Mouse (Mus musculus): Measurements from ENCODE around the gene Sgsm1. TPM values are rescaled to one million over a fixed set of nuclear protein-coding genes. Genes with fewer than 3 reads are reported as not detected.

Gene Sgsm1
- polyA plus RNA-seq, 1 experiment from 2014 or later, result 3.7 TPM

DNA sequence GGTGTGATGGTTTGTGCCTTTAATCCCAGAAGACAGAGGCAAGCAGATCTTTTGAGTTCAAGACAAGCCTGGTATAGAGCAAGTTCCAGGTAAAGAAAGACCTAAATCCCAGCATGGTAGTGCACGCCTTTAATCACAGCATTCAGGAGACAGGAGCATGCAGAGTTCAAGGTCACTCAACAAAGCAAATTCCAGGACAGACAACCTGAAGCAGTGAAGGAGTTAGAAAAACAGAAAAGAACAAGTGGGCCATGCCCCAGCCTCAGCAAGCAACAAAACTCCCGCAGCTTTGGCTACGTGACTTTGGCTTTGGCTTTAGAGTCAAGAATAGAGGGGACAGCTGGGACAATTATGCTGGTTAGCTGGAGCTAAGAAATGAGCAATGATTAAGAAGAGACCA, 19.6 kb upstream of the Sgsm1 start:
- DNase-seq (ENCODE audit: low spot score) (no peak), ATAC-seq (replicated peaks; ENCODE audit: low FRiP score, low read depth) (no peak)
- Histone ChIP-seq H3K9me3 (replicated peaks; ENCODE audit: low read length) (0 out of 2 replicates have a peak, but pooled peaks cover 4% of the 10 kb centered on the region), H3K4me2 (ENCODE audit: low read length) (no peak overlapping the region), H3K27ac (no peak overlapping the region), H3K27me3 (ENCODE audit: insufficient read depth, low read length) (peaks cover 17% of the 10 kb centered on the region), H3K4me1 (replicated peaks; ENCODE audit: insufficient read depth, low read length) (no peaks in the 10 kb centered on the region; the same call in 1 of the 2 replicates), H3K4me3 (replicated peaks; ENCODE audit: low read depth, low read length) (no peak overlapping the region), H3K36me3 (ENCODE audit: insufficient read depth, low read length) (no peaks in the 10 kb centered on the region), H3K9ac (ENCODE audit: low read depth, low read length) (no peak overlapping the region)
- WGBS, result 87% methylated on average over 3 of the region's 3 CpGs
- no peak for TF ChIP-seq CTCF (IDR thresholded peaks at IDR 0.05; ENCODE audit: low read depth)

- ATAC-seq (replicated peaks; ENCODE audit: low FRiP score, low read depth) (no peak), DNase-seq (ENCODE audit: low spot score) (no peak)
- Histone ChIP-seq H3K9me3 (replicated peaks; ENCODE audit: low read length) (0 out of 2 replicates have a peak, but pooled peaks cover 4% of the 10 kb centered on the region), H3K4me3 (replicated peaks; ENCODE audit: low read depth, low read length) (no peak overlapping the region), H3K36me3 (ENCODE audit: insufficient read depth, low read length) (no peaks in the 10 kb centered on the region), H3K27ac (no peak overlapping the region), H3K4me1 (replicated peaks; ENCODE audit: insufficient read depth, low read length) (no peaks in the 10 kb centered on the region; the same call in 1 of the 2 replicates), H3K4me2 (ENCODE audit: low read length) (no peak overlapping the region), H3K27me3 (ENCODE audit: insufficient read depth, low read length) (peaks cover 10% of the 10 kb centered on the region), H3K9ac (ENCODE audit: low read depth, low read length) (no peak overlapping the region)
- 95% methylated on average over 8 of the region's 8 CpGs for WGBS
- TF ChIP-seq CTCF (IDR thresholded peaks at IDR 0.05; ENCODE audit: low read depth), result no peak
Observed at GRCm38 (mm10) chr5:113329463-113329862, 18.9 kb upstream of the Sgsm1 start.

GRCm38 (mm10) chr5:113323784-113324638, 13.4 kb upstream of the Sgsm1 start:
- Histone ChIP-seq H3K4me2 (ENCODE audit: low read length) (peak overlapping the region; percentile 65), H3K4me1 (replicated peaks; ENCODE audit: insufficient read depth, low read length) (no peaks in the 10 kb centered on the region), H3K4me3 (replicated peaks; ENCODE audit: low read depth, low read length) (peak overlapping the region; percentile 30), H3K27ac (no peak overlapping the region), H3K36me3 (ENCODE audit: insufficient read depth, low read length) (no peaks in the 10 kb centered on the region), H3K27me3 (ENCODE audit: insufficient read depth, low read length) (no peaks in the 10 kb centered on the region), H3K9me3 (replicated peaks; ENCODE audit: low read length) (0 out of 2 replicates have a peak, but pooled peaks cover 4% of the 10 kb centered on the region), H3K9ac (ENCODE audit: low read depth, low read length) (0 out of 2 replicates have a peak overlapping the region, but pooled peaks have one; percentile 27)
- peak; percentile 16; the same call in 1 of the 2 replicates for TF ChIP-seq CTCF (IDR thresholded peaks at IDR 0.05; ENCODE audit: low read depth)
- DNase-seq (ENCODE audit: low spot score), result no peak
- WGBS, result 3% methylated on average over 38 of the region's 38 CpGs
- ATAC-seq (replicated peaks; ENCODE audit: low FRiP score, low read depth), result peak; percentile 80

DNA sequence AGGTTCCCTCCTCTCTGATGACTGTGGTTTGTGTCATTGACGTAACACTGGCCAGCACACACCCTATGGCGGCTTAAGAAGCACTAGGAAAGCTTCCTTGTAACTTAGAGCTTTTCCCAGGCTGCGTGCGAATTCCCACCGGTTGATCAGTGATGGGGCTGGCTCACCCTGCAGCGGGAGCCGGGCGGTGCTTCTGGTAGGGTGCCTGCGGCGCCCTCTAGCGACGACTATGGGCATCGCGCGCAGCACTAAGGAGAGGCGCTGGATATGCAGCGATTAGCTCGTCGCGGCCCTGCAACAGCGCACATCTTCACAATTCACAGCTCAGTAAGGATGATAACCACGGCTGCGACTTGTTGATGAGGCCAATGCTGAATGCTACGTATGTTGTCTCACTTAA, 3.4 kb upstream of the Sgsm1 start:
- no peaks in the 10 kb centered on the region for H3K9me3 ChIP-seq (replicated peaks; ENCODE audit: low read length)
- H3K27ac ChIP-seq, result no peak overlapping the region
- H3K4me1 ChIP-seq (replicated peaks; ENCODE audit: insufficient read depth, low read length), result no peaks in the 10 kb centered on the region
- no peak overlapping the region for H3K4me3 ChIP-seq (replicated peaks; ENCODE audit: low read depth, low read length)
- ATAC-seq (replicated peaks; ENCODE audit: low FRiP score, low read depth) (no peak), DNase-seq (ENCODE audit: low spot score) (peak; percentile 82)
- peak; percentile 87 for TF ChIP-seq CTCF (IDR thresholded peaks at IDR 0.05; ENCODE audit: low read depth)
- no peak overlapping the region for H3K9ac ChIP-seq (ENCODE audit: low read depth, low read length)
- H3K36me3 ChIP-seq (ENCODE audit: insufficient read depth, low read length), result no peaks in the 10 kb centered on the region
- 0 out of 2 replicates have a peak, but pooled peaks cover 3% of the 10 kb centered on the region for H3K27me3 ChIP-seq (ENCODE audit: insufficient read depth, low read length)
- 2% methylated on average over 24 of the region's 24 CpGs for WGBS
- H3K4me2 ChIP-seq (ENCODE audit: low read length), result no peak overlapping the region

- no peak overlapping the region for H3K27ac ChIP-seq
- 0 out of 2 replicates have a peak, but pooled peaks cover 3% of the 10 kb centered on the region for H3K27me3 ChIP-seq (ENCODE audit: insufficient read depth, low read length)
- no peaks in the 10 kb centered on the region for H3K9me3 ChIP-seq (replicated peaks; ENCODE audit: low read length)
- H3K4me1 ChIP-seq (replicated peaks; ENCODE audit: insufficient read depth, low read length), result peaks cover 8% of the 10 kb centered on the region; the same call in 1 of the 2 replicates
- TF ChIP-seq CTCF (IDR thresholded peaks at IDR 0.05; ENCODE audit: low read depth), result no peak
- no peaks in the 10 kb centered on the region for H3K36me3 ChIP-seq (ENCODE audit: insufficient read depth, low read length)
- H3K9ac ChIP-seq (ENCODE audit: low read depth, low read length), result peak overlapping the region; percentile 38; the same call in 1 of the 2 replicates
- DNase-seq (ENCODE audit: low spot score), result no peak
- 0 out of 2 replicates have a peak, but pooled peaks have one; percentile 1 for ATAC-seq (replicated peaks; ENCODE audit: low FRiP score, low read depth)
- 62% methylated on average over 22 of the region's 22 CpGs for WGBS
- peak overlapping the region; percentile 51 for H3K4me3 ChIP-seq (replicated peaks; ENCODE audit: low read depth, low read length)
- peak overlapping the region; percentile 83 for H3K4me2 ChIP-seq (ENCODE audit: low read length)
Observed at GRCm38 (mm10) chr5:113309491-113310376, 852 bp downstream of the Sgsm1 start.

All from kidney, postnatal 0 days (tissue).